Mouse (Mus musculus) erythroblast, adult 5-6 weeks (primary cell): ENCODE measurements around the gene Cftr. TPM values are rescaled to one million over a fixed set of nuclear protein-coding genes. Genes with fewer than 3 reads are reported as not detected.

Source experiments
- ATAC-seq: replicated peaks from 2 replicates; pipeline ENCODE4 v1.8.0; 2016; ENCODE audit warnings: moderate number of reproducible peaks, mild to moderate bottlenecking, moderate TSS enrichment, inconsistent platforms; ENCODE audit not compliant: poor library complexity, low FRiP score, severe bottlenecking
- total RNA-seq, 2 experiments: library from RNA; stranded (forward) in 1 of 2; stranded (reverse) in 1 of 2; fragments of 150-400 nt in 1 of 2; fragments of 200-764, 138-1000 nt in 1 of 2; gene quantifications; 2 replicates each; pipeline versions ENCODE4 v1.2.3 to v1.2.4; 2015 to 2017; ENCODE audit warnings: low replicate concordance in 2 of 2

Cftr gene
- total RNA-seq (2015; ENCODE audit: low replicate concordance) (not detected in 2 replicates), total RNA-seq (2017; ENCODE audit: low replicate concordance) (0.98 TPM in 1 of 2 replicates, not detected in the other)

GRCm38 (mm10) chr6:18170311-18170922 is at the start of gene Cftr:
Cftr (plus strand) TSS chr6:18170687.
- no peak for ATAC-seq

- no peak for ATAC-seq
These were observed 43.1 kb upstream of the Cftr start for GRCm38 (mm10) chr6:18127206-18127983.

- ATAC-seq: no peak
These were observed 42.4 kb upstream of the Cftr start for GRCm38 (mm10) chr6:18128059-18128458.

GRCm38 (mm10) chr6:18135246-18135645 is 35.2 kb upstream of the Cftr start:
- ATAC-seq: no peak

GRCm38 (mm10) chr6:18153031-18153430 is 17.5 kb upstream of the Cftr start:
- ATAC-seq: no peak

- no peak for ATAC-seq
These were observed 869 bp upstream of the Cftr start for GRCm38 (mm10) chr6:18169618-18170017.

GRCm38 (mm10) chr6:18171614-18172013 is 1.1 kb downstream of the Cftr start:
- ATAC-seq: no peak

GRCm38 (mm10) chr6:18177509-18177908 is 7.0 kb downstream of the Cftr start:
- ATAC-seq: no peak

- no peak for ATAC-seq
These were observed 10.2 kb downstream of the Cftr start for GRCm38 (mm10) chr6:18180665-18181064.

- ATAC-seq: no peak
These were observed 12.4 kb downstream of the Cftr start for GRCm38 (mm10) chr6:18182903-18183302.

GRCm38 (mm10) chr6:18220691-18221090 is 50.2 kb downstream of the Cftr start:
- no peak for ATAC-seq

GRCm38 (mm10) chr6:18223206-18223605 is 52.7 kb downstream of the Cftr start:
- ATAC-seq: no peak

GRCm38 (mm10) chr6:18225157-18225556 is 54.7 kb downstream of the Cftr start:
- ATAC-seq: no peak

GRCm38 (mm10) chr6:18246495-18246894 is 76.0 kb downstream of the Cftr start:
- no peak for ATAC-seq

- no peak for ATAC-seq
These were observed 77.5 kb downstream of the Cftr start for GRCm38 (mm10) chr6:18247891-18248463.

GRCm38 (mm10) chr6:18248464-18248863 is 78.0 kb downstream of the Cftr start:
- ATAC-seq: no peak

- no peak for ATAC-seq
These were observed 84.1 kb downstream of the Cftr start for GRCm38 (mm10) chr6:18254586-18254985.

GRCm38 (mm10) chr6:18270983-18271382 is 100.5 kb downstream of the Cftr start:
- no peak for ATAC-seq

GRCm38 (mm10) chr6:18300781-18301180 is 130.3 kb downstream of the Cftr start:
- ATAC-seq: no peak; the same call in 1 of the 2 replicates

- no peak for ATAC-seq
These were observed 131.6 kb downstream of the Cftr start for GRCm38 (mm10) chr6:18302105-18302504.

GRCm38 (mm10) chr6:18303228-18303627 is 132.7 kb downstream of the Cftr start:
- no peak for ATAC-seq
